Mouse (Mus musculus): ENCODE measurements around the gene Otop3. TPM values are rescaled to one million over a fixed set of nuclear protein-coding genes. Genes with fewer than 3 reads are reported as not detected.

Gene Otop3
- polyA plus RNA-seq, 1 experiment from 2014 or later = 2.1 TPM

DNA sequence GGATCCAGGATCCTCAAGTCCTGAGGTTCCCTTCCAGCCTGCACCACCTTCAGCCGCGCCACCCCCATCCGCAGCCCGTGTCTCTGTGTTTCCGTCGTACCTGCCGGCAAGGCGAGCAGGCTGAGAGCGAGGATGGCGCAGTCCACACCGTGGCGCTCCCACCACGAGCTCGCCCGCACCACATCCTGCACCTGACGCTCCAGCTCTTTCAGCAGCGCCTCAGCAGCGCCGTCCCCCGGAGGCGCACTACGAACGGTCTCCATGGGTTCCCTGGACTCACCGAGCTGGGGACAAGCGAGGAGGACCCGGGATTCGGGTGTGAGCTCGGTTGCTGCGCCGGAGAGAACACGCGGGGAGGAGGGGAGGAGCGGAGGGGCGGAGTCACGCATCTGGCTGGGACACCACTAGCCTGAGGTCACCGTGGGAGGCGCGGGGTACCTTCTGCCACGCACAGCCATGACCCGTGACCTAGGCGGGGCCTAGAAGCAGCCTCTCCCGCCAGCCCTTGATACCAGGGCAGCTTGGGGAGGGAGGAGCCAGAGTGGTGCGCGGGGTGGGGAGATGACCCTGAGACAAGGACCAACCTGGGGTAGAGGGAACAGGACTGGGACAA lies 37.2 kb upstream of the Otop3 start, which contains the start of gene Fads6:
Fads6 (minus strand) TSS at position 450 of the 613 bp plus-strand sequence.
- H3K36me3 ChIP-seq = no peaks in the 10 kb centered on the region
- peak within 1 kb of the TSS; percentile 80 for H3K4me2 ChIP-seq
- peak within 1 kb of the TSS; percentile 75 for H3K9ac ChIP-seq
- peak within 1 kb of the TSS; percentile 52 for H3K4me3 ChIP-seq
- peaks cover 21% of the 10 kb centered on the region for H3K27me3 ChIP-seq
- no peaks in the 10 kb centered on the region for H3K9me3 ChIP-seq
- peak; percentile 87 for ATAC-seq (ENCODE audit: low read depth)
- H3K4me1 ChIP-seq (replicated peaks) = peaks cover 17% of the 10 kb centered on the region
- peak within 1 kb of the TSS; percentile 42; the same call in 1 of the 2 replicates for H3K27ac ChIP-seq (replicated peaks)
- under 1% methylated on average over 43 of the region's 44 CpGs for whole genome bisulfite sequencing

DNA sequence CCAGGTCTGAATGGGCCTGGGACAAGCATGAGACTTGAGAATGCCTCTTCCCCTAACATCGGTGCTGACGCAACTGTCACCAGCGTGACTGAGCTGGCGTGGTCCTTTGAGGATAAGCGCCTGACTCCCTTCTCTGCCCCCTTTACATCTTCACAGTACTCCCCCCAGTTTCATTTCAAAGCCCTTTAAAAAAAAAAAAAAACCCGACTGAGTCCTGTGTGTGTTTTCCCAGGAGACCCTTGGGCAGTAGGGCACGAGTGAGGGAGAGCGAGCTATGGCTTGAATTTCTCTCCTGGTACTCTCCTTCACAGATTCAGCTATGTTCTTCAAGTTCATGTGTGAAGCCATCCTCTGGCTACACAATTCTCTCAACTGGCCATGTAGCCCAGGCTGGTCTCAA lies 36.4 kb upstream of the Otop3 start:
- WGBS = 67% methylated on average over 8 of the region's 8 CpGs
- H3K27ac ChIP-seq (replicated peaks) = no peak overlapping the region

DNA sequence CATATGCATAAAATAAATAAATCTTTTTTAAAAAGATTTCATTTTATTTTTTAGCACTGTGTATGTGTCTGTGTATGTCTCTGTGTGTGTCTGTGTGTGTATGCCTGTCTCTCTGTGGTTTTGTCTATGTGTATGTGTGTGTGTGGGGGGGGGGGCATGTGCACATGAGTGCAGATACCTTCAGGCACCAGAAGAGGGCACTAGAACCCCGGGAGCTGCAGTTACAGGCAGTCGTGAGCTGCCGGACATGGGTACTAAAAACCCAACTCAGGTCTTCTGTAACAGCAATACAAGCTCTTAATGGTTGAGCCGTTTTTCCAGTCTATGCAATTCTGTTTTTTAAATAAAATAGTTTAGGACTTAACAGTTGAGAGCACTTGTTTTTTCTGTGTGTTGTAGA lies 33.8 kb upstream of the Otop3 start:
- Histone ChIP-seq H3K9me3 (no peaks in the 10 kb centered on the region), H3K27ac (replicated peaks) (no peak overlapping the region), H3K4me1 (replicated peaks) (peaks cover 17% of the 10 kb centered on the region), H3K4me3 (no peak overlapping the region), H3K36me3 (no peaks in the 10 kb centered on the region), H3K4me2 (no peak overlapping the region), H3K27me3 (peaks cover 21% of the 10 kb centered on the region), H3K9ac (no peak overlapping the region)
- WGBS = 87% methylated on average over 4 of the region's 4 CpGs
- no peak for ATAC-seq (ENCODE audit: low read depth)

More for the DNA sequence above, 36.4 kb upstream of the Otop3 start:
- Histone ChIP-seq H3K9me3 (no peaks in the 10 kb centered on the region), H3K9ac (no peak overlapping the region), H3K36me3 (no peaks in the 10 kb centered on the region), H3K4me1 (replicated peaks) (peaks cover 17% of the 10 kb centered on the region), H3K27me3 (peaks cover 21% of the 10 kb centered on the region), H3K4me2 (peak overlapping the region; percentile 80; the same call in 1 of the 2 replicates), H3K4me3 (no peak overlapping the region)
- ATAC-seq (ENCODE audit: low read depth) = no peak

DNA sequence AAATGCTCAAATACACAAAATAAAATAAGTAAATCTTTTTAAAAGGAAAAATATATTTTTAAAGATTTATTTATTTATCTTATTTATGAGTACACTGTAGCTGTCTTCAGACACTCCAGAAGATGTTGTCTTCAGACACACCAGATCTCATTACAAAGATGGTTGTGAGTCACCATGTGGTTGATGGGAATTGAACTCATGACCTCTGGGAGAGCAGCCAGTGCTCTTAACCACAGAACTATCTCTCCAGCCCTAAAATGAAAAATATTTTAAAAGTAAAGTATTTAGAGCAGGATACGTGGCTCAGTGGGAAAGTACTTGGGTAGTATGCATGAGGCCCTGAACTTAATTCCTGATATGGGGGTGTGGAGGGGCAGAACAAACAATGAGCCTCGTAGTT lies 33.2 kb upstream of the Otop3 start:
- no peak overlapping the region for H3K4me3 ChIP-seq
- no peaks in the 10 kb centered on the region for H3K9me3 ChIP-seq
- no peak for ATAC-seq (ENCODE audit: low read depth)
- no peaks in the 10 kb centered on the region for H3K36me3 ChIP-seq
- WGBS = 93% methylated on average over 2 of the region's 2 CpGs
- no peak overlapping the region for H3K4me2 ChIP-seq
- H3K4me1 ChIP-seq (replicated peaks) = peaks cover 16% of the 10 kb centered on the region
- peaks cover 17% of the 10 kb centered on the region for H3K27me3 ChIP-seq
- no peak overlapping the region for H3K27ac ChIP-seq (replicated peaks)
- H3K9ac ChIP-seq = no peak overlapping the region

DNA sequence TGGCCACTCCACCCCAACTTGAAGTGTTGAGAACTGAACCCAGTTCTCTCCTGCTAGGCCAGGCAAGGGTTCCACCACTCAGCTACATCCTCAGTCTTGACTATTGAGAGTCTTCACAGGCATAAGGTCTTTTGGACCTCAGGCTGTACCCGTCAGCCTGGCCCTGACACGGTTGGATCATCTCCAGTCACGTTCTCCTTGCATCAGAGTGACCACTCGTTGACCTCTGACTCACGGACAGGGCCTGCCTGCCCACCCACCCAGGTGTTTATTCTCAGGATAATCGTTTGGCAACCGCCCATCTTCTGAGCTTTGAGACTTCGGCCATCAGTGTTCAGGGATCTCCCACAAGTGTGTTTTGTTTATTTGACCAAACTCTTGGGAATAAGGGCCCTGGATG lies 31.4 kb upstream of the Otop3 start:
- Histone ChIP-seq H3K9ac (no peak overlapping the region), H3K27ac (replicated peaks) (no peak overlapping the region), H3K4me3 (no peak overlapping the region), H3K27me3 (peaks cover 13% of the 10 kb centered on the region; the same call in 1 of the 2 replicates), H3K9me3 (no peaks in the 10 kb centered on the region), H3K4me1 (replicated peaks) (peaks cover 9% of the 10 kb centered on the region), H3K4me2 (no peak overlapping the region), H3K36me3 (no peaks in the 10 kb centered on the region)
- ATAC-seq (ENCODE audit: low read depth) = no peak
- 76% methylated on average over 8 of the region's 8 CpGs for WGBS

DNA sequence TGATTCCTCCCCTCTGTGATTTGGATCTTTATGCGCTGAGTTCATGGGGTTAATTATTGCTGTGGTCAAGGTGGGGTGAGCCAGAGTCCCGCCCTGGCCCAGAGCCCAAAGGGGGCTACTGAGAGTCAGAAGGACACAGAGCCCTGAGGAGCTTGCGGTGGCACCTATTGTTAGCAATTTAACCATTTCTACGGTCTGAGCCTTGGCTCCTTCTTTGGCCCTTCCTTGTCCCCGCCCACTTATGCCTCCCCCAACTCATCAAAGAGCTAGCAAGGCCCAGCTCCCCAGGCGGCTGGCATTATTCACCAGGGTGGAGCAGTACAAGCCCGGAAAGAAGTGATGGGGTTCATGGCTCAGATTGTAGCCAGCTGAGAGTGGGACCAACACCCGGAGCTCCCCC lies 27.7 kb upstream of the Otop3 start, which contains the start of gene Otop2:
Otop2 (plus strand) TSS at position 301 of the 400 bp plus-strand sequence.
- H3K4me2 ChIP-seq = no peak within 1 kb of the TSS
- 11% methylated on average over 8 of the region's 8 CpGs for WGBS
- H3K27ac ChIP-seq (replicated peaks) = no peak within 1 kb of the TSS
- no peaks in the 10 kb centered on the region for H3K36me3 ChIP-seq
- no peaks in the 10 kb centered on the region for H3K9me3 ChIP-seq
- no peak within 1 kb of the TSS for H3K4me3 ChIP-seq
- peaks cover 7% of the 10 kb centered on the region; the same call in 1 of the 2 replicates for H3K27me3 ChIP-seq
- H3K9ac ChIP-seq = peak within 1 kb of the TSS; percentile 12; the same call in 1 of the 2 replicates
- H3K4me1 ChIP-seq (replicated peaks) = peaks cover 9% of the 10 kb centered on the region
- no peak for ATAC-seq (ENCODE audit: low read depth)

DNA sequence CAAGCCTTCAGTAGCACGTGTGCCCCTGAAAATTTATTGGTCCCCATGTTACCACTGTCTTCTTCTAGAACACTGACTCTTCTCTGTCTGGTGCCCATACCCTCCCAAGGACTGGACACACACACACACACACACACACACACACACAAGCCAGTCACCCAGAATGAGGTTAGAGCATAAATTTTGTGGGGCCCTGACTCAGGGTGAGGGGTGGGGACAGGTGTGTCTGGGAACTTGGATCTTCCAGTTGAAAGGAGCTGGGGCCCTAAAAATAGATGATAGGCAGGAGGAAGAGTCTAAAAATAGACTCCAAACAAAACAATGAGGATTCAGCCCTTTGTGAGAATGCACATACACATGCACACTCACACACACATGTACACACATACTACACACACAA lies 25.8 kb upstream of the Otop3 start:
- no peak overlapping the region for H3K9ac ChIP-seq
- H3K4me1 ChIP-seq (replicated peaks) = peaks cover 9% of the 10 kb centered on the region
- ATAC-seq (ENCODE audit: low read depth) = no peak
- H3K4me2 ChIP-seq = no peak overlapping the region
- H3K9me3 ChIP-seq = no peaks in the 10 kb centered on the region
- no peaks in the 10 kb centered on the region for H3K36me3 ChIP-seq
- no peak overlapping the region for H3K27ac ChIP-seq (replicated peaks)
- 60% methylated on average over 1 of the region's 1 CpGs for WGBS
- H3K27me3 ChIP-seq = peaks cover 25% of the 10 kb centered on the region
- H3K4me3 ChIP-seq = no peak overlapping the region

DNA sequence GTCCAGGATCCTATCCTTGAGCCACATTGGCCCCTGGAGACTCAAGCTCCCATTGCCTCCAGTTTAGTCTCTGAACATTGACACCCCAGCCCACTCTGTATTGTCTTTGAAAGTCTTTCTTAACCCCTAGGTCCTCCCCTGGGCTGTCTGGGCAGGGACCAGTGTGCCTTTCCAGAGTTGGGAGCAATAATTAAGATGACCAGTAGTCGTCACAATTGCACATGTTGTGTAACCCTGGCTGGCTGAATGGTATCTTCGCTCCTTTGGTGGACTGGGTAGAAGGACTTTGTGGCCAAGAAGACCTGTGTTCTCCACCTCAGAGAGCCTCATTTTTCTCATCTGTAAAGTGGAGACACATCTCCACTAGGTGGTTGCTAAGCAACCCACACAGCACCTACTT lies 20.3 kb upstream of the Otop3 start:
- H3K9me3 ChIP-seq = no peaks in the 10 kb centered on the region
- H3K4me3 ChIP-seq = no peak overlapping the region
- H3K27me3 ChIP-seq = peaks cover 73% of the 10 kb centered on the region
- 42% methylated on average over 2 of the region's 2 CpGs for WGBS
- H3K4me2 ChIP-seq = no peak overlapping the region
- H3K9ac ChIP-seq = no peak overlapping the region
- H3K4me1 ChIP-seq (replicated peaks) = peaks cover 13% of the 10 kb centered on the region
- no peak for ATAC-seq (ENCODE audit: low read depth)
- H3K27ac ChIP-seq (replicated peaks) = no peak overlapping the region
- H3K36me3 ChIP-seq = no peaks in the 10 kb centered on the region

DNA sequence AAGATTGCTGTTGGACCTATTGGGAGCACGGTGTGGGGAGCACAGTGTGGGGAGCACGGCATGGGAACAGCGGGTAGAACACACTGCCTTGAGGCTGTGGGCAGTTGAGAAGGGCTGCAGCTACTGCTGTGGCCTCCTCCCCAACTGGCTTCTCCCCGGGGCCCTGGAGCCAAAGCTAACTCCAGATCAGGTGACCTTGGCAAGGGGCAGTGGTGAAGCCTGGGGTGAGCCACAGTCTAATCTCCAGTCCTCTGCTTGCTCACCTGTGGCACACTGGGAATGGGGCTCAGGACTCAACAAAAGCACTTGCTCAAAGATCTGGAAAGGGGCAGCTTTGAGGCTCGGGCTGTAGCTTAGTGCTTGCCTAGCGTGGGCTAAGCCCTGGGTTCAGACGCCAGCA lies 17.3 kb upstream of the Otop3 start:
- WGBS = 68% methylated on average over 7 of the region's 7 CpGs
- no peak overlapping the region for H3K4me3 ChIP-seq
- no peak for ATAC-seq (ENCODE audit: low read depth)
- H3K4me2 ChIP-seq = no peak overlapping the region
- H3K9ac ChIP-seq = no peak overlapping the region
- no peaks in the 10 kb centered on the region for H3K36me3 ChIP-seq
- H3K4me1 ChIP-seq (replicated peaks) = peaks cover 32% of the 10 kb centered on the region
- no peaks in the 10 kb centered on the region for H3K9me3 ChIP-seq
- no peak overlapping the region for H3K27ac ChIP-seq (replicated peaks)
- peaks cover 98% of the 10 kb centered on the region for H3K27me3 ChIP-seq

DNA sequence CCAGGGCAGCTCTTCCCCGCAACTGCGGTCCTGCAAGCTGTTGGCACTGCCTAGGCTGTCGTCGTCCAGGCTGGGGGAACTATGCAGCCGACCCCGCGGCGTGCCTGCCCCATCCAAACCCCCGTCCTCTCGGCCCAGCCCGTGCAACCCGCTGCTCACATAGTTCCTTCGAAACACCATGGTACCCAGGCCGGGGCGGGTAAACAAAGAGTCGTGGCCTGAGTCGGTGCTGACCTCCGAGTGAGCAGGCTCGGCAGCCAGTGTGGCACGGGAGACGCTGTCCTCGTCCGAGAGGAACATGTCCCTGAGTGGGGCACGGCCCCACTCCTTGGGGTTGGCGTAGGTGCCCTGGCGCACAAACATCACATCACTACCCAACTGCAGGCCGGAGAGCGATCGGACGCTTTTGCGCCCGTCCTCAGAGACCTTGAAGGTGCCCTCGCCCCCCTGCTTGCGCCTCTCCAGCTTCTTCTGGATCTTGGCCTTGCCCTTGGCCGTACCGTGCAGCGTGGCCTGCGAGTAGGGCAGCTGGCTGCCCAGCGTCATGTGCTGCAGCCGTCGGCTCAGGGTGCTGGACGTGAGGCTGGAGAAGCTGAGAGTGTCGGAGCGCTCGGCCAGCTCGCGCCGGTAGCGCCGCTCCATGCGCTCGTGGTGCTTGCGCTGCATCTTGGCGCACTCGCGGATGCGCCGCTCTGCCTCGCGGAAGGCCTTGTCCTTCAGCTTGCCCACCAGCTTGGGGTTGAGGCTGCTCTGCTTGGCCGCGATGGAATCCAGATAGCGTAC lies 16.1 kb upstream of the Otop3 start:
- H3K4me2 ChIP-seq = peak overlapping the region; percentile 25
- 3% methylated on average over 63 of the region's 63 CpGs for WGBS
- H3K4me1 ChIP-seq (replicated peaks) = peaks cover 45% of the 10 kb centered on the region
- no peak for ATAC-seq (ENCODE audit: low read depth)
- H3K36me3 ChIP-seq = no peaks in the 10 kb centered on the region
- no peaks in the 10 kb centered on the region for H3K9me3 ChIP-seq
- peaks cover 98% of the 10 kb centered on the region for H3K27me3 ChIP-seq
- no peak overlapping the region for H3K9ac ChIP-seq
- 0 out of 2 replicates have a peak overlapping the region, but pooled peaks have one; percentile 9 for H3K4me3 ChIP-seq
- H3K27ac ChIP-seq (replicated peaks) = no peak overlapping the region

DNA sequence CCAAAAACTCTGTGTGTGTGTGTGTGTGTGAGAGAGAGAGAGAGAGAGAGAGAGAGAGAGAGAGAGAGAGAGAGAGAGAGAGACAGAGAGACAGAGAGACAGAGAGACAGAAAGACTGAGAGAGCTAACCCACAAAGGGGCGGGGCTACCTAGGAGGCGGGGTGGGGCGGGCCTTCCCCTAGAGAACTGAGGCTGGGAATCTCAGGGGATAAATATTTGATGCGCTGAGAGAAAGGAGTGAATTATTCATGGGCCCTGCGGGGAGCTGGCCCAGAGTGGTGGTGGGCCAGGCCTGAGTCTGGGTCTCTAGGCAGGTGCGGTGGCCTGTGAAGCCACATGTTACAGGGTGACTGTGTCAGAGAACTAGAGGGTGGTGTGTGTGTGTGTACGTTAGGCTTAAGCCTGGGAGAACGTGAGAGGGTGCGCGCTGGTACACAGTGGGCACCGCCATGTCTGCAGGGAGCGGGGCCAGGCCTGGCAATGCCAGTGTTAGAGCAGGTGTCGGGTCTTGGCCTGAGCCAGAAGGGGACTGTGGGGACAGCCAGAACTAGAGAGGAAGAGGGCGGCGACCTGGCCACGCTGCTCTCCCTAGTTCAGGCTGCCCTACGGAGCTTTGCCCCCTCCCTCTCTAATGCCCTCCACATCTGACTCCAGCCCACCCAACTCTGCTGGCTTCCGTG lies 14.7 kb upstream of the Otop3 start:
- no peak for ATAC-seq (ENCODE audit: low read depth)
- 5% methylated on average over 18 of the region's 18 CpGs for WGBS

More for the DNA sequence above, 14.7 kb upstream of the Otop3 start:
- Histone ChIP-seq H3K9ac (no peak overlapping the region), H3K4me3 (no peak overlapping the region), H3K4me1 (replicated peaks) (peaks cover 46% of the 10 kb centered on the region), H3K4me2 (no peak overlapping the region), H3K27me3 (peaks cover 100% of the 10 kb centered on the region), H3K36me3 (no peaks in the 10 kb centered on the region), H3K9me3 (no peaks in the 10 kb centered on the region), H3K27ac (replicated peaks) (no peak overlapping the region)
